Mouse (Mus musculus) bone marrow, adult 2 months (tissue): ENCODE measurements around the gene Spsb4.

Source experiments
- CTCF ChIP-seq: fragments of 200-500 bp; IDR thresholded peaks from 2 replicates; pipeline ENCODE4 v1.5.1; 2011; ENCODE audit warnings: low read length, control low read depth; ENCODE audit not compliant: control insufficient read depth, insufficient read depth
- POLR2A ChIP-seq: fragments of 200-500 bp; IDR thresholded peaks from 2 replicates; pipeline ENCODE4 v1.6.1; 2011; ENCODE audit warnings: low read depth, mild to moderate bottlenecking, control low read depth, low read length, borderline replicate concordance; ENCODE audit not compliant: control insufficient read depth

GRCm38 (mm10) chr9:96954063-96954809 lies 64.4 kb downstream of the Spsb4 start:
- no peak for TF ChIP-seq CTCF
- no peak for TF ChIP-seq POLR2A
